Mouse (Mus musculus): ENCODE results near the gene Tmem130.

GRCm38 (mm10) chr5:144691421-144691820 is 70.2 kb downstream of the Tmem130 start:
- TF ChIP-seq CTCF (IDR thresholded peaks at IDR 0.05; ENCODE audit: borderline replicate concordance, control insufficient read depth, extremely low read depth, insufficient read depth, low read length, poor library complexity) = no peak
- TF ChIP-seq POLR2A (IDR thresholded peaks at IDR 0.05; ENCODE audit: control insufficient read depth, extremely low read depth, insufficient read depth, low read length, poor library complexity) = no peak
